Mouse (Mus musculus) mouse trophoblast stem cell (cell line): ENCODE data around the gene Cacna2d4.
"Not testable (repeated sequence)": the region's sequence is repeated elsewhere in the genome, so short reads cannot be mapped to it uniquely, and the experiment has no call there.

Experiments used
- in situ Hi-C, 2 experiments: fragments of 300-500 bp; cut with MseI, MboI; formaldehyde crosslinking; loops; 2 replicates in 1 of 2; 3 replicates in 1 of 2; pipeline ENCODE4 v1.15.1; 2025

The Cacna2d4 gene

DNA sequence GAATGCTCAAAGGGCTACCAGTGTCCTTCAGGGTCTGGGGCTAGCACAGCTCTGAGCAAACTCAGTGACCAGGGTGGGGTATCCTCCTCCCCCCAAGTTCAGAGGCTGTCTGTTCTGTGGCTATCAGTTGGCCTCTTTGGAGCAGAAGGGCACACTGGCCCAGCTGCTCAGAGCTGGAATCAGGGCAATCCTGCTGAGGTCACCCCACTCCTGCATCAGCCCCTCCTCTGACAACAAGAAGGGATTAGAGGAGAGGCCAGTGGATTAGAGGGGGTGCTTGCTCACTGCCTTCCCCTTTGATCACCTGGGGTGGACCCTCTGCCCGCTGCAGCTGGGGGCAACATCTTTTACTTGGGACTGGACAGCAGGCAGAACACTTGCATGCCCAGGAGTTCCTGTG is at the start of gene Cacna2d4:
Cacna2d4 (plus strand) TSS at position 286 of the 400 bp plus-strand sequence.
- in situ Hi-C loops = no loop called here

- in situ Hi-C loops = no loop called here
These were observed 49.7 kb upstream of the Cacna2d4 start for GRCm38 (mm10) chr6:119186658-119187057.

GRCm38 (mm10) chr6:119187631-119188030 is 48.7 kb upstream of the Cacna2d4 start:
- in situ Hi-C loops = no loop called here

GRCm38 (mm10) chr6:119191478-119191877 is 44.8 kb upstream of the Cacna2d4 start:
- in situ Hi-C loops = no loop called here

DNA sequence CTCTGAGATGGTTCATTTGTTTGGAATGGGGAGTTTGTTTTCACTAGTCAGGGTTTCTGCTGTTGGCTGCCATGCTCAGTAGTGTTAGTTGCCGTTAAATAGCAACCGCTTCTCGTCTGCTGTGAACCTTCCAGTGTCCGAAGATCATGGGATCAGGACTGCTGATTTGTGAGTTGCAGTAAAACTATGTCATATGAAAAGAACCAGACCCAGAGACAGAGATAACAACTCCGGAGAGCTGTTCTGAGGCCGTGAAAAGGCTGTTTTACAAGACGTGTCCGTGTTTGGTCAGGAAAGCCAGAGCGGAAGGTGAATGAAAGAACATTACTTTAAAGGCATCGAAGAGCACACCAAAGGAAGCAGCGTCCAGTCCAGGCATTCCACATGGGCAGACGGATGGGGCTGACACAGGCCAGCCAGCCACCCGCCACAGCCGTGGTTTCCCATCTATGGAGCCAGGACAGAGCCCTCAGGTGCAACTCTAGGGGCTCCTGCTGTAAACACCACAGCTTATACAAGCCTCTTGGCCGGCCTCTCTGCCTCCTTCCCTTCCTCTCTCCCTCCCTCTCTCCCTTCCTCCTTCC is 42.7 kb upstream of the Cacna2d4 start:
- in situ Hi-C loops = no loop called here

DNA sequence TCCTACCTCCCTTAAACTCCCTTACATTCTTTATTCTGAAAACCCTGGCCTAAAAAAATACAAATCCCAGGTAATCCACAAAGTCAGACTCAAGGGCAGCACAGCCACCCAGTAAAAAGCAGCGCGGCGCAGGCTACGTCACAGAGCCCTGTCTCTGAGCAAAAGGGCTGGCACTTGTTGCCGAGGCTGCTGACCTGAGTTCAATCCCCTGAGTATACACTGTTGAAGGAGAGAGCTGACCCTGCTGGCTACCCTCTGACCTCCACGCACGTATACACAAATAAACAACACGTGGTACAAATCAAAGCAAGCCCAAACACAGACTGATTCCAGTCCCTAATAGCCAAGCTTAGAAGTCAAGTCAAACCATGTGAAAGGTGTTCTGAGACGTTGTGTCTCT is 42.2 kb upstream of the Cacna2d4 start:
- in situ Hi-C loops = no loop called here

DNA sequence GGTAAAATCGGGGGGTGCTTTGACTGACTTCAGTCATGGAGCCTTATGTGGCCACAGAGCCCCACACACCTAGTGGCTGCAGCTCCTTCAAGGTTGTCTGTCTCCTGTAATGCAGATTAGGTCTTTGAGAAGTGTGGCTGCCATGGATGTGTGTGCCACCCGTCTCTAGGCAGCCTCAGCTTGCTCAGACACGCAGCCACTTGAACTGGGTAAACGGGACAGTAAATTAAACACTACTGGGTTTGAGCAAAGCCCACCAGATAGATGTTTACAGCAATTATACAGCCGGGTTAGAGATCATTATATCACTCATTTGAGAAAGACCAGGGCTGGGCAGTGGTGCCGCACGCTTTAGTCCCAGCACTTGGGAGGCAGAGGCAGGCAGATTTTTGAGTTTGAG is 41.7 kb upstream of the Cacna2d4 start:
- in situ Hi-C loops = no loop called here

GRCm38 (mm10) chr6:119196382-119197305 is 39.7 kb upstream of the Cacna2d4 start, which contains the start of gene Cacna1c:
Gene Cacna1c, minus strand, starts transcription at chr6:119196418.
- in situ Hi-C loops = no loop called here

DNA sequence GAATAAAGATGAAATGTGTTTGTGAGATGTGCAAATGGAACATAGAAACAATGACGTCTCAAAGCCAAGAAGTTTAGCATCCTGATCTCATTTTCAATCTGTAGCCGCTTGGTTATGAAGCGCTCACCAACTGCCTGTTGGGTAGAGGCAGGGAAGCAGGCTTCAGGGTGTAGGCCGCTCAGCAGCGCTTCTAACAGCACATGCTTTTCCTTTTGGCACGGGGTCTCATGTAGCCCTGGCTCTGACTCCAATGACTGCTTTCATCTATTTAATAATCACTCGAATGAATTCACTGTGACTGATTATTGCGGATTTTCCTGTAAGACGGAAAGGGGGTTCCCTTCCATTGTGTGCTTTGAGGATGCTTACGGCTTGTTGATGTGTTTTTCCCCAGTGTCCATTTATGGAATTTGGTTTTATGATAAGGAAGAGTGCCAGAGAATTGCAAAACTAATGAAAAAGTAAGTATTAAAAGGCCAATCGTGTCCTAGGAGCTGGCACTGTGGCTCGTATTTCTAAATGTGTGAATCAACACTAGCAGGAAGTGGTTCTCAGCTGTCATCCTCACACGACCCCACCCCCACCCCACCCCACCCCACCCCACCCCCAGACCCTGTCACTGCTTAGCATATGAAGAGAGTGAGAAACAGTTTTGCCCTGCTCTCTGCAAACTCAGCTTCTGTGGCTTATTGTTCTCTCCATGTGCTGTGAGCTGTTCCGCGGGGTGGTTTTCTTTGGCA is 37.6 kb upstream of the Cacna2d4 start:
- in situ Hi-C loops = no loop called here

DNA sequence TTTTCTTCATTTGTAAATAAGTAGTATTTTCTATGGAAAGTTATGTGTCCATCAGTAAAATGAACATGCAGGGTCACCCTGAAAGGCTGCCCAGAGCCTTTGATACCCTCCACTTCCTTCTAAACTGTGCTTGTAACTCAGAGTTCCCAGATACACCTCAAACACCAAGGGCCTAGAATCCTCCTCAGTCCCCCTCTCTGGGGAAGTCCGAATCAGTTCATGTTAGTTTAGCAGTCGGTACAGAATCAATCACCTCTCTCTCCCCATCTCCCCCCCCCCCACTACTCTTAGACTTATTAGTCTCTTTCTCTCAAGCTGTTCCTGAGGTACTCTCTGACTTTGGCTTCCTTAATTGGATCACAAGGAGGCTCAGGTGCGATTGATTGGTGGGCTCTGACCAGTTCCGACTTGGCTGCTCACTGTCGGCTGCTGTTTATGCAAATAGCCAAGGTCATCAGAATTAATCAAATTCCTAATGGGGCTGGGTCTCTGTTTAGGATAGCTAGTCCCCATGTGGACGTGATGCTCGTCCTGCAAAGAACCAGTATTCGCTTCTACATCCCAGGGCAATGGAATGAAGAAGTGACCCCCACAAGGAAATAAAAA is 36.9 kb upstream of the Cacna2d4 start:
- in situ Hi-C loops = no loop called here

DNA sequence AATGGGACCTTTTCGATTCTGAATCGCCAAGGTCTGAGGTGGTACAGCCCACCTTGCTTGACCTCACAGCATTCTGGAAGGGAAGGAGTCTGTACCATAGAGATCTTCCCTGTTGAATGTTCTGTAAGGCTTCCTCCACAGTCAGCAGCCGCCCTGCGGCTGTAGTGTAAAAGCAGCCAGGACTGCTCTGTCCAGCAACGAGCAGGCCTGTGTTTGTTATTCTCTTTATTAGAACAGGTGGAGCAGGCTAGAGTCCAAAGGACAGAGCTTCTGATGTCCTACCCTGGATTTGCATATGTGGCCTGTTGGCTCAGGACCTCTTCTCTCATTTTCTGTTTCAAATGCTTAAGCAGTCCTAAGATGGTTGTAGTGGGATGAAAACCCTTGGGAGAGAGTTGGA is 36.0 kb upstream of the Cacna2d4 start:
- in situ Hi-C loops = no loop called here

DNA sequence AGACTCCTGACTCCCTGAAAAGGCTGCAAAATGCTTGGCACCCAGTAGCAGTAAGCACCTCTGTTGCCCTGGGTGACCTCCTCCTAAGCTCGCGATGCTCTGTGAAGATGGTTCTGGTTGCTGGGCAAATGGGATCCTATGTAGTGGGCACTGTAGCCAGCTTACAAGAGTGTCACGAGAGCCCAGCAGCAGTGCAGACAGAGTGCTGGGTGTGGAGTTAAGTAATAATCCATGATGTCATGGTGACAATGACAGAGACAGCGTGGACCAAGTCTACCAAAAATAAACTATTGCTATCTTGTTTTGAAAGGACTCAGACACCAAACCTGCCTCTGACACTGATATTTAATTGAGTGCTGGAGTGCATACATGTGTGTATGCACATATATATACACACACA is 34.8 kb upstream of the Cacna2d4 start:
- in situ Hi-C loops = no loop called here

GRCm38 (mm10) chr6:119204286-119204685 is 32.0 kb upstream of the Cacna2d4 start:
- in situ Hi-C loops = no loop called here

- in situ Hi-C loops = no loop called here
These were observed 31.4 kb upstream of the Cacna2d4 start for GRCm38 (mm10) chr6:119204915-119205314.

GRCm38 (mm10) chr6:119206006-119206405 is 30.3 kb upstream of the Cacna2d4 start:
- in situ Hi-C loops = not testable (repeated sequence)

GRCm38 (mm10) chr6:119213375-119213774 is 23.0 kb upstream of the Cacna2d4 start:
- in situ Hi-C loops = no loop called here

GRCm38 (mm10) chr6:119214190-119214589 is 22.1 kb upstream of the Cacna2d4 start:
- in situ Hi-C loops = no loop called here

DNA sequence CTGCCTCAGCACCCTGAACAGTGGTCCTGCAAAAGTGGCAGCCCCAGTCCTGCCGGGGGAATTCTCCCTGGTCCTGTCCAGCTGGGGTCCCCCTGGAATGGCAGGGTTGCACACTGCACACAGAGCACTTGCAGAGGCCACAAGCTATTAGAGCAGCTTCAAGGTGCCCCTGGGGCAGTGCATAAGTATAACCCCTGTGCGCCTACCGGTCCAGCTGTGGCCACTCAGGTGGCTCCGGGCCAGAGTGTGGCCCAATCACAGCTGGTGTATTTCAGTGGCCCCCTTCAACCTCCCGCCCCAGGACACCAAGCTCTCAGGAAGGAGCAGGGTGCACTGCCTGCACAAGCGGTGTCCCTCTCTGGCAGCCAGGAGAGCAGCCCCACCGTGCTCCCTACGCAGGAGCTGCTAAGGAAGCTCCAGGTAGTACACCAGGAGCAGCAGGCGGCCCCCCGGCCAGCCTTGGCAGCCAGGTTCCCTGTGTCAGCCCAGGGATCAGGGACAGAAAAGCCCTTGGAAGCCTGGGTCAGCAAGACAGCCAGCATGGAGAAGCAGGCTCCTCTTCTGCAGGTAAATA is 21.2 kb upstream of the Cacna2d4 start:
- in situ Hi-C loops = no loop called here

- in situ Hi-C loops = no loop called here
These were observed 18.7 kb upstream of the Cacna2d4 start for GRCm38 (mm10) chr6:119217661-119218060.

- in situ Hi-C loops = no loop called here
These were observed 17.7 kb upstream of the Cacna2d4 start for GRCm38 (mm10) chr6:119218591-119218990.

GRCm38 (mm10) chr6:119219237-119219870 is 17.0 kb upstream of the Cacna2d4 start:
- in situ Hi-C loops = no loop called here
